Mouse (Mus musculus) liver, embryonic 15.5 days (tissue): ENCODE data around the gene Il10rb. TPM values are rescaled to one million over a fixed set of nuclear protein-coding genes. Genes with fewer than 3 reads are reported as not detected.

Experiments used
- ATAC-seq: fragments of 200-750 bp; cut with Nextera tagmentation; 2 replicates; pipeline ENCODE4 v1.8.0; 2017; ENCODE audit warnings: moderate number of reproducible peaks, mild to moderate bottlenecking, moderate library complexity; ENCODE audit not compliant: insufficient read depth
- H3K27ac ChIP-seq: fragments of 300-500 bp; sonication (generic); replicated peaks from 2 replicates; pipeline ENCODE4 v1.5.1; 2015; ENCODE audit warnings: mild to moderate bottlenecking, inconsistent platforms
- H3K27me3 ChIP-seq: fragments of 300-500 bp; sonication (generic); 2 replicates; pipeline ENCODE4 v1.6.1; 2015; ENCODE audit warnings: mild to moderate bottlenecking, inconsistent platforms
- H3K36me3 ChIP-seq: fragments of 300-500 bp; sonication (generic); replicated peaks from 2 replicates; pipeline ENCODE4 v1.6.1; 2015; ENCODE audit warnings: moderate library complexity, mild to moderate bottlenecking, inconsistent platforms
- H3K4me1 ChIP-seq: fragments of 300-500 bp; sonication (generic); replicated peaks from 2 replicates; pipeline ENCODE4 v1.6.1; 2015; ENCODE audit warnings: inconsistent platforms
- H3K4me2 ChIP-seq: fragments of 300-500 bp; sonication (generic); 2 replicates; pipeline ENCODE4 v1.6.1; 2015; ENCODE audit warnings: moderate library complexity, mild to moderate bottlenecking, inconsistent platforms
- H3K4me3 ChIP-seq: fragments of 300-500 bp; sonication (generic); replicated peaks from 2 replicates; pipeline ENCODE4 v1.5.1; 2015; ENCODE audit warnings: mild to moderate bottlenecking, inconsistent platforms
- H3K9ac ChIP-seq: fragments of 300-500 bp; sonication (generic); 2 replicates; pipeline ENCODE4 v1.6.1; 2015; ENCODE audit warnings: moderate library complexity, mild to moderate bottlenecking, inconsistent platforms
- H3K9me3 ChIP-seq: fragments of 300-500 bp; sonication (generic); replicated peaks from 2 replicates; pipeline ENCODE4 v1.6.1; 2016; ENCODE audit warnings: inconsistent platforms
- WGBS: fragments of 180-500 bp; shearing (Covaris S2); methylation state at CpG from one replicate; pipeline ENCODE4 v1.1.7; 2015; ENCODE audit warnings: mixed read lengths; ENCODE audit not compliant: insufficient replicate concordance; 5-methylcytosine and 5-hydroxymethylcytosine counted together
- polyA plus RNA-seq: library from polyadenylated mRNA; unstranded; fragments of >200 nt; fragmentation: Nextera tagmentation; extraction: Ambion mirVana; gene quantifications from 2 replicates; pipeline ENCODE4 v1.2.1, GENCODE M21; 2015

Gene Il10rb
- polyA plus RNA-seq, 1 experiment from 2014 or later = 29.9 TPM

DNA sequence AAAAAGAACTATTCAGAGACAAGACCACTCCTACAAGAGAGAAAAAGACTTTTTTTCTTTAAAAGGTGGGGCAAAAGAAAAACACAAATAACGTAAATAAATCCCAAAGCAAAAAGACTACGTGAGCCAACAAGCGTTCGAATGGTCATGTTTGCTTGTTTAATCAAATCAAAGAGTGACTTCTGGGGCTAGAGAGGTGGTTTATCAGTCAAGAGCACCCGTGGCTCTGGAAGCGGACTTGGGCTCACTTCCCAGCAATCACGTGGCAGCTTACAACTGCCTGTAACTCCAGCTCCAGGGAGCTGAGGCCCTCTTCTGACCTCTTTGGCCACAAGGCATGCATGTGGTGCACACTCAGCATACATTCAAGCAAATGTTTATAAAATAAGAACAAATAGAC lies 35.4 kb downstream of the Il10rb start:
- WGBS = 3% methylated on average over 7 of the region's 7 CpGs

DNA sequence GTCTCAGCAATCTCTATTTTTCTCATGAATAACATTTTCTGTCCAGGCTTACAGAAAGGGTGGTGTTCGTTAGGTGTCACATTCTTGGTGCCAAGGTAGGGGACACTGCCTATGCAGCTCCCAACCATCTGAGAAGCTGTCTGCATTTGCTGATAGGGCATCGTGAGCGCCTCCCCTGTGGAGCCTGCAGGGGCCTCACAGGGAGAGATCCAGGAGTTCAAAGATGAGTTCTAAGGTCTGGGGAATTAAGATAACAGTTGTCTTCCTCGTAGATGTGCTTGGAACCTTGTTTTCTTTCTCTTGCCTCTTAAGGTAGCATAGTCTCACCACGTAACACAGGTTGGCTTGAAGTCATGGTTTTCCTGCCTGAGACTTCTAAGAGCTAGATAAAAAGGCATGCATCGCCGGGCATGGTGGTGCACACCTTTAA lies 35.9 kb downstream of the Il10rb start:
- Histone ChIP-seq H3K27me3 (no peaks in the 10 kb centered on the region), H3K27ac (peak overlapping the region; percentile 100)

More for the DNA sequence above, 35.4 kb downstream of the Il10rb start:
- H3K9me3 ChIP-seq = no peaks in the 10 kb centered on the region
- peaks cover 86% of the 10 kb centered on the region for H3K4me1 ChIP-seq
- peak overlapping the region; percentile 57 for H3K9ac ChIP-seq
- peak overlapping the region; percentile 100 for H3K27ac ChIP-seq
- no peaks in the 10 kb centered on the region for H3K36me3 ChIP-seq
- peak overlapping the region; percentile 24 for H3K4me3 ChIP-seq
- peak; percentile 88 for ATAC-seq
- no peaks in the 10 kb centered on the region for H3K27me3 ChIP-seq
- H3K4me2 ChIP-seq = peak overlapping the region; percentile 65

DNA sequence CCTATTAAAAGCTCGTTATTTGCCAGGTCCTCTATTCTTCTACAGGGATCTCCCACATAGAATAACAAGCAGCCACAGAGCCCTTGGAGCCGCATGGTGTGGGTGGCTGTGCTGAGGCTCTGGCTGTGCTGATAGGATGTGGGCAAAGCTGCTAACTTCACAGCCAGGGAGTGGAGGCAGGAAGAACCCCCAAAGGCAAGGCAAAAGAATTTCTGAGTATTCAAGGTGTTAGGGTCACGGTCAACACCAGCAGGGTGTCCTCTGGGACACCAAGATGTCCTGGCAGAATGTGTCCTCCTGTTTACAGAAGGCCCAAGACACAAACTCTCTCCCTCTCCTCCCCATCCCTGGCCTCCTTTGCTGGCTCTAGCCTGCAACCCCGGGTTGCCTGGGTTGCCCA lies 36.5 kb downstream of the Il10rb start:
- peaks cover 94% of the 10 kb centered on the region for H3K4me1 ChIP-seq
- peak; percentile 61 for ATAC-seq
- peak overlapping the region; percentile 64 for H3K9ac ChIP-seq
- peak overlapping the region; percentile 9; the same call in 1 of the 2 replicates for H3K4me3 ChIP-seq
- peak overlapping the region; percentile 100 for H3K27ac ChIP-seq
- peak overlapping the region; percentile 65 for H3K4me2 ChIP-seq
- no peaks in the 10 kb centered on the region for H3K27me3 ChIP-seq
- H3K9me3 ChIP-seq = no peaks in the 10 kb centered on the region
- WGBS = 23% methylated on average over 4 of the region's 4 CpGs
- H3K36me3 ChIP-seq = no peaks in the 10 kb centered on the region

More for the DNA sequence above, 35.9 kb downstream of the Il10rb start:
- Histone ChIP-seq H3K9me3 (no peaks in the 10 kb centered on the region), H3K9ac (peak overlapping the region; percentile 41; the same call in 1 of the 2 replicates), H3K4me2 (peak overlapping the region; percentile 65), H3K4me1 (peaks cover 90% of the 10 kb centered on the region), H3K4me3 (peak overlapping the region; percentile 24), H3K36me3 (no peaks in the 10 kb centered on the region)
- 12% methylated on average over 7 of the region's 7 CpGs for WGBS
- peak; percentile 98 for ATAC-seq

DNA sequence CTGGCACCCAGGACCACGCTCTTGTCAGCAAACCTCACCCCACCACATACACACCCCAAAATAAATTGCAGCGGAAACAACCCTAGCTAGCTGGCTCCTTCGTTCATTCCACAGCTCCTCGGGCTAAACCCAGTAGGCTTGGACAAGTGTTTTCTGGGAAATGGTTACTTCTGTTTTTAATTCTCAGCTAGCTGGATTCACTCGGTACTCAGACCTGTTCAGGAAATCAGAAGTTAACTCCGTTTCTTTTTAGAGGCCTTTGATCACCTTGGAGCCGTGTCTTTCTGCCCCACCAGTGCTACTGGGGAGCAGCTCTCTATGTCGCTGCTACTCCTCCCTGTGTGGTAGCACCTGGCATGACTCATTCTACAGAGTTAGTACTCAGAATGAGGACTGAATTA lies 37.2 kb downstream of the Il10rb start:
- no peaks in the 10 kb centered on the region for H3K27me3 ChIP-seq
- no peaks in the 10 kb centered on the region for H3K9me3 ChIP-seq
- no peak for ATAC-seq
- peak overlapping the region; percentile 64 for H3K9ac ChIP-seq
- peak overlapping the region; percentile 100 for H3K27ac ChIP-seq
- 60% methylated on average over 8 of the region's 8 CpGs for WGBS
- no peaks in the 10 kb centered on the region for H3K36me3 ChIP-seq
- peak overlapping the region; percentile 65 for H3K4me2 ChIP-seq
- H3K4me3 ChIP-seq = no peak overlapping the region
- H3K4me1 ChIP-seq = peaks cover 94% of the 10 kb centered on the region

DNA sequence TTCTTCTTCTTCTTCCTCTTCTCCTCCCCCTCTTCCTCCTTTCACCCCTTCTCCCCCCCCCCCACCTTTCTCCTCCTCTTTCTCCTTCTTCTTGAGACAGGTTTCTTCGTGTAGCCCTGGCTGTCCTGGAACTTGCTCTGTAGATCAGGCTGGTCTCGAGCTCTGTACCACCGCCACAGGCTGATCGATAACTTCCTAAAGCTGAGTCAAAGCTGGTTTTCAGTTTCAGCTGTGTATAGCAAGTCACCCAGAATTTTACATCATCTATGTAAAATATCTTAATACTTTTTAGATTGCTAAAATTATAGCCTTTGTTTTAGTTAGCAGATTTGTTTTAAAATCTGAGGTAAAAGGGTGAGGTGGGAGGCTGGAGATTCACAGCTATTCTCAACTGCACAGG lies 38.9 kb downstream of the Il10rb start:
- Histone ChIP-seq H3K36me3 (no peaks in the 10 kb centered on the region), H3K9me3 (no peaks in the 10 kb centered on the region), H3K27ac (peak overlapping the region; percentile 87), H3K4me1 (peaks cover 94% of the 10 kb centered on the region), H3K4me2 (no peak overlapping the region), H3K4me3 (no peak overlapping the region), H3K9ac (no peak overlapping the region), H3K27me3 (no peaks in the 10 kb centered on the region)
- 76% methylated on average over 4 of the region's 4 CpGs for WGBS
- no peak for ATAC-seq

DNA sequence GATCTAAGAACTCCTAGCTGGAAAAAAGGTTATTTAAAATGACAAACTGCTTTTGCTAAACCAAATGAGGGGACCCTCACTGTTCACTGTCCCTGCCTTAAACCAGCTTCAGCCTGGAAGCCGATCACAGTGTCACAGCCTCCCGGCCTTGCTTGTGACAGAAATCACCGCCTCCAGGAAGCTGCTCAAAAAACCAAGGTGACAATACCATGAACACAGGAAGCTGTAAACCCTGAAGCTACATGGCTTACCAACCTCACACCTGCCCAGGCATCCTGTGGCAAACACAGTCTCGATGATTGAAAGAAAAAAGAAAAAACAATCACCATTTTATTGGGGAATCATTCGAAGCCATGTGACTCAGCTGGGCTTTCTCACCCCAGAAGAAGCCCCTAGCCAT lies 39.6 kb downstream of the Il10rb start:
- Histone ChIP-seq H3K36me3 (no peaks in the 10 kb centered on the region), H3K4me1 (peaks cover 94% of the 10 kb centered on the region), H3K9me3 (no peaks in the 10 kb centered on the region), H3K4me2 (no peak overlapping the region), H3K4me3 (no peak overlapping the region), H3K27ac (peak overlapping the region; percentile 87; the same call in 1 of the 2 replicates), H3K27me3 (no peaks in the 10 kb centered on the region), H3K9ac (no peak overlapping the region)
- ATAC-seq = no peak
- 63% methylated on average over 5 of the region's 5 CpGs for WGBS

DNA sequence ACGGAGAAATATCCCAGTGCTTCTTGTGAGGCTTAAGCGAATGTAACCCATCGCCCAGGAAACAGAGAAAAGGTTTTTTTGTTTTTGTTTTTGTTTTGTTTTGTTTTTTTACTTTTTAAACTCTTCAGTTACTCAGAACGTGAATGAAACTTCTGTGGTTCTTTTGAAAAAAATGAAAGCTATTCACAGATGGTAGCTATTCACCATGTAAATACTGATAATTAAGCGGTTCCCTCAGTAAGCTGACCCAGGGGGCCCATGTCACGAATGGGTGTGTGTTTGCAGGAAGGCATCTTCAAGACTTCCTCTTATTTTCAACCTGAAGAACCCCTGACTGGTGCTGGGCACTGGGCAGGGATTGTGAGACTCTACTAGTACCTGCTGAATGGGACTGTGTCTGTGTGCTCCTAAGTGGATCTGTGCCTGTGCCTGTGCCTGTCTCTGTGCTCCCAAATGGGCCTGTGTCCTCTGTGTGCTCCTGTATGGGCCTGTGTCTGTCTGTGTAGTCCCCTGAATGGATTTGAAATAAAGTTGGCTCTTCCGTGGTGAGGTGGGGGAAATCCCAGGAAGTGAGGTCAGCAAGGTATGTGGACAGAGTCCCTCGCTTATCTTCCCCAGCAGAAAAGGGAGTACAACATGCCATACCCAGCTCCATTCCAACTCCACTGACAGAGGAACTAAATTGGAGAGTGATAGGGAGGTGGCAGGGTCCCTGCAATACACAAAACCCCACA lies 41.0 kb downstream of the Il10rb start:
- no peak overlapping the region for H3K4me3 ChIP-seq
- 49% methylated on average over 8 of the region's 8 CpGs for WGBS
- H3K27me3 ChIP-seq = no peaks in the 10 kb centered on the region
- no peaks in the 10 kb centered on the region for H3K9me3 ChIP-seq
- peaks cover 94% of the 10 kb centered on the region for H3K4me1 ChIP-seq
- no peaks in the 10 kb centered on the region for H3K36me3 ChIP-seq
- no peak for ATAC-seq
- H3K27ac ChIP-seq = peak overlapping the region; percentile 87
- peak overlapping the region; percentile 34 for H3K4me2 ChIP-seq
- peak overlapping the region; percentile 55 for H3K9ac ChIP-seq

DNA sequence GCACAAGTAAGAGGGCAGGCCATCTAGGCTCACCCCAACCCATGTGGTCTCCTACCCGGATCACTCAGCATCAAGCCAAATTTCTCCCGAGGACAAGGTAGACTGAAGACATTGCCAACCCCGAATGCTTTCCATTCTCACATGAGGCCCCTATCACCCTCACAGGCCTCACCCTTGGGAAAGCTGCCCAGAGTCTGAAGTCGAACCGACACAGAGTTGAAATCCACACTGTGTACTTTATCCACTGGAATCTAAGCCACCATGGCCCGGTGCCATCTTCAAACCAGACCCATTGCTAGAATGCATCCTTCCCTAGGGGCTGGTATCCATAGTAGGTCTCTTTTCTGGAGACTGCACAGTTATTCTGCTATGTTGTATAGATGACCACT lies 41.5 kb downstream of the Il10rb start:
- Histone ChIP-seq H3K27ac (peak overlapping the region; percentile 87), H3K9ac (peak overlapping the region; percentile 55), H3K4me3 (no peak overlapping the region), H3K36me3 (no peaks in the 10 kb centered on the region), H3K9me3 (no peaks in the 10 kb centered on the region), H3K4me1 (peaks cover 95% of the 10 kb centered on the region), H3K27me3 (no peaks in the 10 kb centered on the region), H3K4me2 (peak overlapping the region; percentile 34)
- WGBS = 59% methylated on average over 6 of the region's 6 CpGs
- ATAC-seq = peak; percentile 11; the same call in 1 of the 2 replicates

DNA sequence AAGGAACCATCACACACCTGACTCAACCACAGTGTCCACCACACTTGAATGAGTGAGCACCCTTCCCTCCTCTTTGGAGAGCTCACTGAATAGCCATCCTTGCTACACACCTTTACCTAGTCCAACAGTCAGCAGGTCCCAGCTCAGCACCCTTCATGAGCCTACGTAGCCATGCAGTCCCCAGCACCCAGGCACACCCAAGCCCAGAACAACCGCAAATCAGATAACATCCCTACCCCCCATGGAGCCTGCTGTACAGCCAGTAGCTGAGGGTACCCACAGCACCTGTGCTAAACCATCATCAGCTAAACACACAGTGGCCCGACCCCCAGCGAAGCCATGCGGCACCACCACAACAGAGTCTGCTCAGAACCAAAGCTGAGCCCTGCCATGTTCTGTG lies 42.1 kb downstream of the Il10rb start:
- H3K4me1 ChIP-seq = peaks cover 95% of the 10 kb centered on the region
- no peaks in the 10 kb centered on the region for H3K27me3 ChIP-seq
- 53% methylated on average over 5 of the region's 5 CpGs for WGBS
- H3K4me3 ChIP-seq = no peak overlapping the region
- H3K36me3 ChIP-seq = no peaks in the 10 kb centered on the region
- ATAC-seq = peak; percentile 72
- H3K27ac ChIP-seq = peak overlapping the region; percentile 87
- peak overlapping the region; percentile 55 for H3K9ac ChIP-seq
- H3K4me2 ChIP-seq = peak overlapping the region; percentile 34
- no peaks in the 10 kb centered on the region for H3K9me3 ChIP-seq

DNA sequence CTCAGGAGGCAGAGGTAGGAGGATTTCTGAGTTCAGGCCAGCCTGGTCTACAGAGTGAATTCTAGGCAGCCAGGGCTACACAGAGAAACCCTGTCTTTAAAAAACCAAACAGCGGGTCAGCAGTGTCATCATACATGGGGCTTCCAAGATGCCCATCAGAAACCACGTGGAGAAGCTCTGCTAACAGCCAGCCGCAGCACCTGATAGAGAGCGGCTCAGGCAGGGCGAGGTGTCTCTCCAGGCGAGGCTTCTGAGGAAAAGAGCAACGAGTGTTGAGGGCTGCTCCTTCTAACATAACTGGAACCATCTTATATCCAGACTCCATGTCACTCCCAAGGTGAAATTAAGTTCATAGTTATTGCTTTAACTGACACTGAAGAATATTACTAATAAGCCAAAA lies 42.9 kb downstream of the Il10rb start:
- Histone ChIP-seq H3K4me1 (peaks cover 94% of the 10 kb centered on the region), H3K27me3 (no peaks in the 10 kb centered on the region), H3K27ac (peak overlapping the region; percentile 87), H3K36me3 (no peaks in the 10 kb centered on the region), H3K4me3 (no peak overlapping the region), H3K9me3 (no peaks in the 10 kb centered on the region), H3K9ac (peak overlapping the region; percentile 55; the same call in 1 of the 2 replicates), H3K4me2 (0 out of 2 replicates have a peak overlapping the region, but pooled peaks have one; percentile 11)
- peak; percentile 57 for ATAC-seq
- 38% methylated on average over 7 of the region's 7 CpGs for WGBS

DNA sequence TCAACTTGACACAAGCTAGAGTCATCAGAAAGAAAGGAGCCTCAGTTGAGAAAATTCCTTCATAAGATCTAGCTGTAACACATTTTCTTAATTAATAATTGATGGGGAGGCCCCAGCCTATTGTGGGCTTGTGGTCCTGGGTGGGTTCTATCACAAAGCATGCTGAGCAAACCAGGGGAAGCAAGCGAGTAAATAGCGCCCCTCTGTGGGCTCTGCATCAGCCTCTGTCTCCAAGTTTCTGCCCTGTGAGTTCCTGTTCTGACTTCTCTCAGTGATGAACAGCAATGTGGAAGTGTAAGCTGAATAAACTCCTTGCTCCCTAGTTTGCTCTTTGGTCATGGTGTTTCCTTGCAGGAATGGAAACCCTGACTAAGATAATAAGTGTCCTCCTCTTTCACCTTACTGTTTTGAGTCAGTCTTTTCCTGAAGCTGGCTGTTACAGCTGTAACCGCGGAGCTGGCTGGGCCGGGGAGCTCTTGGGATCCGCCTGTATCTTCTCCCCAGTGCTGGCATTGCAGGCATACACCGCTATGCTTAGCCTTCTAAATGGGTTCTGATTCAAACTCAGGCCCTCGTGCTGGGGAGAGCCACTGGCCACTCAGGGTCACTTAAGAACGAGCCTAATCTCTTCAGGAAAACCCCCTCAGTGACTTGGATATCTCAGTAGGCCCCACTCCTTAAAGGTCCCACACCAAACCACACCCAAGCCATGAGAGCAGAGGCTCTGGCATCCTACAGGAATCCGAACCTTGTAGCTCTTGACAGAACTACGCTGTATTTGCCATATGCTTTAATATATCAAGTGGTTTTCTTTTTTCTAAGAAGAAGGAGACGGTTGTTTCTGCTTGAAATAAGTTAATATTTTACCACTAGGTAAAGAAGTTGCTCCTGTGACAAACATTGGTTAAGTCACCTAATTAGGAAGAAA lies 44.4 kb downstream of the Il10rb start:
- no peak overlapping the region for H3K4me2 ChIP-seq
- H3K27ac ChIP-seq = peak overlapping the region; percentile 87
- H3K9me3 ChIP-seq = no peaks in the 10 kb centered on the region
- H3K27me3 ChIP-seq = no peaks in the 10 kb centered on the region
- 82% methylated on average over 12 of the region's 12 CpGs for WGBS
- ATAC-seq = no peak
- peaks cover 83% of the 10 kb centered on the region for H3K4me1 ChIP-seq
- H3K4me3 ChIP-seq = no peak overlapping the region
- H3K36me3 ChIP-seq = no peaks in the 10 kb centered on the region
- no peak overlapping the region for H3K9ac ChIP-seq
